Mouse (Mus musculus) layer of hippocampus, adult 2 months (tissue): ENCODE data around the gene Map2k3. TPM values are rescaled to one million over a fixed set of nuclear protein-coding genes. Genes with fewer than 3 reads are reported as not detected.
A peak's percentile ranks its signal among the peaks of the same experiment; 100 is the strongest.
"Not testable (repeated sequence)": the region's sequence is repeated elsewhere in the genome, so short reads cannot be mapped to it uniquely, and the experiment has no call there.

ENCODE experiments used
- DNase-seq, 2 experiments: peaks; one replicate each; pipeline ENCODE4 v3.0.0; 2022; ENCODE audit warnings: low spot score in 2 of 2
- H3K27ac ChIP-seq: fragments of 200-600 bp; 2 replicates; pipeline ENCODE4 v1.8.1; 2022
- H3K4me3 ChIP-seq: fragments of 200-600 bp; 2 replicates; pipeline ENCODE4 v1.8.1; 2022; ENCODE audit warnings: mild to moderate bottlenecking
- CTCF ChIP-seq: fragments of 200-600 bp; conservative IDR thresholded peaks from 2 replicates; pipeline ENCODE4 v1.8.1; 2022; ENCODE audit warnings: antibody characterized with exemption, mild to moderate bottlenecking, moderate library complexity
- long read RNA-seq, 2 experiments: library from polyadenylated mRNA; stranded (forward); transcript quantifications; one replicate each; pipeline ENCODE4 v2.0.0; 2021; ENCODE audit warnings: borderline mapping rate in 2 of 2
- total RNA-seq, 2 experiments: library from RNA; stranded (reverse); gene quantifications; 2 replicates each; pipeline ENCODE4 v1.2.3; 2021

Map2k3 gene
- 10 to 100 TPM; 13.1 to 15.2 TPM for total RNA-seq
- long read RNA-seq, experiment 1, transcript Map2k3-201 (12 exons, 2,198 nt): major isoform, 15 of 16 reads
- long read RNA-seq, experiment 1, partial matches to known transcripts: 0 of 16 reads
- long read RNA-seq, experiment 1, other reads (novel, unspliced or antisense): 1 of 16 reads
- long read RNA-seq, experiment 2, transcript Map2k3-201 (12 exons, 2,198 nt): major isoform, 17 of 21 reads
- long read RNA-seq, experiment 2, partial matches to known transcripts: 1 of 21 reads
- long read RNA-seq, experiment 2, other reads (novel, unspliced or antisense): 3 of 21 reads

- H3K27ac ChIP-seq: peak within 1 kb of the TSS; percentile 92
- DNase-seq: peak; percentile 95
- peak within 1 kb of the TSS; percentile 99 for H3K4me3 ChIP-seq
- peak; percentile 20; the same call in 1 of the 2 replicates for TF ChIP-seq CTCF
Observed at GRCm38 (mm10) chr11:60931869-60932481, at the start of gene Map2k3. Gene Map2k3, plus strand, starts transcription at chr11:60932033.

- Histone ChIP-seq H3K4me3 (no peak overlapping the region), H3K27ac (no peak overlapping the region)
- no peak for TF ChIP-seq CTCF
- DNase-seq: no peak
Observed at GRCm38 (mm10) chr11:60882386-60882785, 49.4 kb upstream of the Map2k3 start.

DNA sequence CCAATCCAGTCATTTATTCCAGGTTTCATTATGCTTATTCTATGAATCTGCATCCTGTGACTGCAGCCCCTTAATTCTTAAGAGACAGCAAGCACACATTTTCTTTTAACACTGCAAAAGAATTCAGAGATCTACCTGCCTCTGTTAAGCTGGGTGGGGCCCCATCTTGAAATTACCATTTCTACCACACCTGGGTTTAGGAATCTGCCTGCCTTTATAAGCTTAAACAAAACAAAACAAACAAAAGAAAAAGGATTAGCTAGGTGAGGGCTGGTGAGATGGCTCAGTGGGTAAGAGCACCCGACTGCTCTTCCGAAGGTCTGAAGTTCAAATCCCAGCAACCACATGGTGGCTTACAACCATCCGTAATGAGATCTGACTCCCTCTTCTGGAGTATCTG lies 44.8 kb upstream of the Map2k3 start:
- DNase-seq, H3K27ac ChIP-seq, H3K4me3 ChIP-seq: not testable (repeated sequence)

DNA sequence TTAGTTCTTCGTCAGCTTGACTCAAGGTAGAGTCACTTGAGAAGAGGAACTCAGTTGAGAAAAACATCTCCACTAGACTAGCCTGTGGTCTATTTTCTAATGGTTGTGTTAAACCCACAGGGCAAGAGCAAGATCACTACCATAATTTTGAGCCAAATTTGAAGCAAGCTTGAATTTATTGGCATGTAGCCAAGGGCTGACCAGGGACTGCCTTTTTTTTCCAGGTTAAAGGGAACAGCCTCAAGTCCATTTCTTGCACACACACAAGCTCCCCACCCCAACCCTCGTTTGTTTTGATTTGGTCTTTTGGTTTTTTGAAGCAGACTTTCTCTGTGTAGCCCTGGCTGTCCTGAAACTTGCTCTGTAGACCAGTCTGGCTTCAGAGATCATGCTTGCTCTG lies 42.0 kb upstream of the Map2k3 start:
- no peak overlapping the region for H3K27ac ChIP-seq
- no peak for DNase-seq
- TF ChIP-seq CTCF: no peak
- H3K4me3 ChIP-seq: no peak overlapping the region

GRCm38 (mm10) chr11:60890286-60890685 lies 41.5 kb upstream of the Map2k3 start:
- Histone ChIP-seq H3K4me3 (no peak overlapping the region), H3K27ac (no peak overlapping the region)
- no peak for DNase-seq
- TF ChIP-seq CTCF: no peak

DNA sequence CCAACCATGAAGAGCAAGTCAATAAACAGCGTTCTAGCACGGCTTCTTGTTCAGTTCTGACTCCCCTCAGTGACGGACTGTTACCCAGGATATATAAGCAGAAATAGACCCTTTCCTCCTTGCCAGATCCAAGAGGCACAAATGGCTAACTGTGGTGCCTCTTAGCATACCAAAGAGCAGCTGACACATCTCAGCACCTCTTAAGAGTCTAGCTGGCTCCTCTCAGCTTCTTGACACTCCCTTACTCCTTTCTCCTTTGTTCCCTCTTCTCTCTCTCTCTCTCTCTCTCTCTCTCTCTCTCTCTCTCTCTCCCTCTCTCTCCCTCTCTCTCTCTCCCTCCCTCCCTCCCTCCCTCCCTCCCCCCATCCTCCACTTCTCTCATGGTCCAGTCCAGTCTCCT lies 41.1 kb upstream of the Map2k3 start:
- DNase-seq: no peak
- no peak for TF ChIP-seq CTCF
- no peak overlapping the region for H3K27ac ChIP-seq
- H3K4me3 ChIP-seq: no peak overlapping the region

GRCm38 (mm10) chr11:60895915-60896314 lies 35.9 kb upstream of the Map2k3 start:
- no peak overlapping the region for H3K27ac ChIP-seq
- no peak for DNase-seq
- H3K4me3 ChIP-seq: no peak overlapping the region
- no peak for TF ChIP-seq CTCF

DNA sequence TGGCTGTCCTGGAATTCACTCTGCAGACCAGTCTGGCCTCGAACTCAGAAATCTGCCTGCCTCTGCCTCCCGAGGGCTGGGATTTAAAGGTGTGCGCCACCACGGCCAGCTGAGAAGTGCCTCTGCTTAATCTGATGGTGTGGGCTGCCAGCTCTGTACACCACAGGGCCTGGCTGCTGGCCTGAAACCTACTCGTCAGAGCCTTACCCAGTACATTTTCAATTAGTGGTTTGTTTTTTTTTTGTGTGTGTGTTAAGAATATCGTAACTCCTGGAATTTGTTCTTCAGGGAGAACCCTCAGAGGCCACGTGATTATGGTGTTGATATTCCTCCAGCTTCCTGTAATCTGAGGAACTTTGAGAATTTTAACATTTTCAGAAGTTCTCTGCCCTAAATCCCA lies 29.8 kb upstream of the Map2k3 start:
- no peak overlapping the region for H3K4me3 ChIP-seq
- no peak overlapping the region for H3K27ac ChIP-seq
- DNase-seq: no peak
- TF ChIP-seq CTCF: no peak

DNA sequence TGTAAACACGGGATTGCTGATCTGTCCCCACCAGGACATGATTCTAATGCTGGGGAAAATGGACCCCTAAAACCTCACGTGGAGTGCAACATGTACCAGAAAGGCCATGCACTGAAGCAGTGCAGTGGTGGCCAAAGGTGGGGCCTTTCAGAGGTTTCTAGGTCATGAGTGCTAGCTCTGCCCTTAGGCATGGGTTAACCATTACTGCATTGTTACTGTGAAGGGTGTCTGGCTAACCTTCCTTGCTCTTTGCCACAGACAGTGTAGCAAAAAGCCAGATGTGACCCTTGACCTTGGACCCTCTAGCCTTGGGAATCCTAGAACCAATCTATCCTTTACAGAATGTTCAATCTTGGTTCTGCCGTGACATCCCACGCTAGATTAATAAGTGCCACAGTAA lies 29.3 kb upstream of the Map2k3 start:
- no peak overlapping the region for H3K27ac ChIP-seq
- no peak overlapping the region for H3K4me3 ChIP-seq
- DNase-seq: no peak
- TF ChIP-seq CTCF: no peak

DNA sequence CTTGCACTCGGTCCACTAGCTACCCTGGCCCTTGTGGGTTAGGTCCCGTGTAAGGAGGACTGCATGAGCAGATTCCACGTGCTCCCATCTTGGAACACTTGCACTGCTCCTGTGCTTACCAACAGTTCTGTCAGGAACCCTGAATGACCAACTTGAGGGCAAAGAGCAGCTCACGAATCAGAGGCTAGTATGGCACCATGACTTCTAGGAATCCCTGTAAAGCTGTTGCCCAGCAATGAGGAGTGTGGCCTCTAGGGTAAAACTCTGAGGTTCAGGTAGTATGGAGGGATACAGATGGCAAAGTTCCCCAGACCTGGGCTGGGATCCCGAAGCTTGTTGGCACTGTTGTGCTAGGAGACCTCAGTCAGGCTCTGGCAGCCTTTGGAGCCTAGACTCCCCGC lies 28.2 kb upstream of the Map2k3 start:
- DNase-seq: no peak
- no peak for TF ChIP-seq CTCF
- no peak overlapping the region for H3K27ac ChIP-seq
- no peak overlapping the region for H3K4me3 ChIP-seq

DNA sequence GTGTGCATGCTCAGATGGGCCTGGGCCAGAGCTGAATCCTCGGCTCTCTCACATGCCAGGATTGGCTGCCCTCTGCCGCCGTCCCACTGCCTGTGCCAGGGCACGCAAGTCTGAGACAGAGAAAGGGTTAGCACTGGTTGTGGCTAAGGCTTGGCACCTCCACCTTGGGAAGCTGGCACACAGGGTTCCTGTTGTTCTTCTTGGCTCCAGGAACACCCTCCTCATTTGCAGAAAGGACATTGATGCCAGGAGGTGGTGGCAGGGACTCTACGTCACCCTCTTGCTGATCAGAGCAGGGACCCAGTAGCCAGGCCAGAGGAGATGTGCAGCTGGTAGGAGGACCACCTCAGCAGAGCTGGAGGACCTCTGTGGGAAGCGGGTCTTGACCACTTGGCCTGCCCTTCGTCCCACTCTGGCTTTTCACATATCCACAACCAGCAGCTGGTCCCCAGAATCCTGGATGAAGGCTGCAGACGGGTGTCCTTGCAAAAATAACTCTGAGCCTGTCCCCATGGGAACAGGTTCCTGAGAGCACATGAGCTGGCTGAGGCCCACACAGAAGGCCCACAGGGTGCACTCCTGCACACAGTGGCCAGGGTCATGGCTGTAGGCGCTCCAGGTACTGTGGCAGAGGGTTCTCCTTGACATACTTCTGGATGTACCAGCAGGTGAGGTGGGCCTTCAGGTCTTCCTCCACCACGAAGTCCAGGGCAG lies 26.3 kb upstream of the Map2k3 start:
- H3K27ac ChIP-seq: peak overlapping the region; percentile 19; the same call in 1 of the 2 replicates
- no peak for DNase-seq
- no peak for TF ChIP-seq CTCF
- no peak overlapping the region for H3K4me3 ChIP-seq

DNA sequence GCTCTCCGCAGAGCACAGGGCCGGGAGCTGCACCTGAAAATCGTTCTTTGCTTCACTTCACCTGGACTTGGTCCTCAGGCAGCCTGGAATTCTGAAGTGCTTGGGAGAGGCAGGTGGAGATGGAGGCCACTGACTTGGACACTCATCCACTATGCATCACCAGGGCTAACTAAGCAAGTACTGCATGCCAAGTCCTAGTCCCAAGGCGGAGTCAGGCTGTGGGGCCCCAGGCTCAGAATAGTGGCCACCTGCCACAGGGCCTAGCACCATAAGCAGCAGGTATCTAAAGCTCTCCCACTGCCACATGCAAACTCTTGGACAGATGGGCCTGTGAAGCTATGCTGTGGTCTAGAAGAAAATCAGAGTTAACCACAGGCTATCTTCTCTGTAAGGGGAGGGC lies 25.4 kb upstream of the Map2k3 start:
- no peak for DNase-seq
- no peak overlapping the region for H3K27ac ChIP-seq
- no peak for TF ChIP-seq CTCF
- no peak overlapping the region for H3K4me3 ChIP-seq

GRCm38 (mm10) chr11:60908073-60908472 lies 23.8 kb upstream of the Map2k3 start:
- TF ChIP-seq CTCF: peak; percentile 59

More at GRCm38 (mm10) chr11:60908073-60908472, 23.8 kb upstream of the Map2k3 start:
- H3K27ac ChIP-seq: no peak overlapping the region
- no peak overlapping the region for H3K4me3 ChIP-seq
- DNase-seq: no peak
